Mouse (Mus musculus) midbrain, embryonic 15.5 days (tissue): Measurements from ENCODE around the gene 4931428F04Rik. TPM values are rescaled to one million over a fixed set of nuclear protein-coding genes. Genes with fewer than 3 reads are reported as not detected.
A peak's percentile ranks its signal among the peaks of the same experiment; 100 is the strongest.

Experiments
- ATAC-seq: fragments of 200-750 bp; cut with Nextera tagmentation; replicated peaks from 2 replicates; pipeline ENCODE4 v1.8.0; 2017; ENCODE audit warnings: moderate TSS enrichment
- H3K27ac ChIP-seq: fragments of 300-500 bp; sonication (generic); 2 replicates; pipeline ENCODE4 v1.5.1; 2015; ENCODE audit warnings: mild to moderate bottlenecking, inconsistent platforms
- H3K27me3 ChIP-seq: fragments of 300-500 bp; sonication (generic); replicated peaks from 2 replicates; pipeline ENCODE4 v1.6.1; 2015; ENCODE audit warnings: inconsistent platforms
- H3K36me3 ChIP-seq: fragments of 300-500 bp; sonication (generic); replicated peaks from 2 replicates; pipeline ENCODE4 v1.6.1; 2015; ENCODE audit warnings: inconsistent platforms
- H3K4me1 ChIP-seq: fragments of 300-500 bp; sonication (generic); 2 replicates; pipeline ENCODE4 v1.6.1; 2015; ENCODE audit warnings: inconsistent platforms
- H3K4me2 ChIP-seq: fragments of 300-500 bp; sonication (generic); 2 replicates; pipeline ENCODE4 v1.6.1; 2015; ENCODE audit warnings: inconsistent platforms, mild to moderate bottlenecking, moderate library complexity
- H3K4me3 ChIP-seq: fragments of 300-500 bp; sonication (generic); 2 replicates; pipeline ENCODE4 v1.5.1; 2015; ENCODE audit warnings: mild to moderate bottlenecking, inconsistent platforms
- H3K9ac ChIP-seq: fragments of 300-500 bp; sonication (generic); 2 replicates; pipeline ENCODE4 v1.6.1; 2015; ENCODE audit warnings: mild to moderate bottlenecking, inconsistent platforms
- H3K9me3 ChIP-seq: fragments of 300-500 bp; sonication (generic); 2 replicates; pipeline ENCODE4 v1.6.1; 2016; ENCODE audit warnings: inconsistent platforms
- WGBS: fragments of 180-500 bp; shearing (Covaris S2); methylation state at CpG from one replicate; pipeline ENCODE4 v1.1.7; 2015; ENCODE audit warnings: mixed read lengths; 5-methylcytosine and 5-hydroxymethylcytosine counted together
- polyA plus RNA-seq: library from polyadenylated mRNA; unstranded; fragments of >200 nt; fragmentation: Nextera tagmentation; extraction: Ambion mirVana; gene quantifications from 2 replicates; pipeline ENCODE4 v1.2.1, GENCODE M21; 2015

4931428F04Rik gene
- polyA plus RNA-seq, 1 experiment from 2014 or later = 173 TPM

DNA sequence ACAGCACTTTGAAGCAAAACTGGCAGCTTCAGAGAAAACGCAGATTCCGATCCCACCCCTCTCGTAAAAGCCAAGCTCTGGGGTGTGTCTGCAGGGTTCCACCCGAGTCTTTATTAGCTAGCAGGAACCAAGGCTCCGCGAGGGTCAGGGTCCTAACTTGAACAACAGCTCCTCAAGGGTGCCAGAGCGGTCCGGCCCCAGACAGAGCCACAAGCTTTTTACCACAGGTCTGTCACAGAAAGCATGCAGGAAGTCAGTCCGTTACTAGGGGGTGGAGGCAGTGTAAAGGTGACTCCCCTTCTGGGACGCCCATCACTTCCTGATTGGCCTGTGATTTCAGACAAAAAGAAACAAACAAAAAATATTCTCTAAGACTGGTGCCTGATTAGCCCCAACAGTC is 24.5 kb downstream of the 4931428F04Rik start:
- Histone ChIP-seq H3K27me3 (peaks cover 83% of the 10 kb centered on the region), H3K4me1 (peaks cover 33% of the 10 kb centered on the region), H3K36me3 (no peaks in the 10 kb centered on the region), H3K4me2 (peak overlapping the region; percentile 77), H3K27ac (no peak overlapping the region), H3K9ac (no peak overlapping the region), H3K4me3 (peak overlapping the region; percentile 48), H3K9me3 (no peaks in the 10 kb centered on the region)
- no peak for ATAC-seq
- WGBS = 14% methylated on average over 10 of the region's 10 CpGs

DNA sequence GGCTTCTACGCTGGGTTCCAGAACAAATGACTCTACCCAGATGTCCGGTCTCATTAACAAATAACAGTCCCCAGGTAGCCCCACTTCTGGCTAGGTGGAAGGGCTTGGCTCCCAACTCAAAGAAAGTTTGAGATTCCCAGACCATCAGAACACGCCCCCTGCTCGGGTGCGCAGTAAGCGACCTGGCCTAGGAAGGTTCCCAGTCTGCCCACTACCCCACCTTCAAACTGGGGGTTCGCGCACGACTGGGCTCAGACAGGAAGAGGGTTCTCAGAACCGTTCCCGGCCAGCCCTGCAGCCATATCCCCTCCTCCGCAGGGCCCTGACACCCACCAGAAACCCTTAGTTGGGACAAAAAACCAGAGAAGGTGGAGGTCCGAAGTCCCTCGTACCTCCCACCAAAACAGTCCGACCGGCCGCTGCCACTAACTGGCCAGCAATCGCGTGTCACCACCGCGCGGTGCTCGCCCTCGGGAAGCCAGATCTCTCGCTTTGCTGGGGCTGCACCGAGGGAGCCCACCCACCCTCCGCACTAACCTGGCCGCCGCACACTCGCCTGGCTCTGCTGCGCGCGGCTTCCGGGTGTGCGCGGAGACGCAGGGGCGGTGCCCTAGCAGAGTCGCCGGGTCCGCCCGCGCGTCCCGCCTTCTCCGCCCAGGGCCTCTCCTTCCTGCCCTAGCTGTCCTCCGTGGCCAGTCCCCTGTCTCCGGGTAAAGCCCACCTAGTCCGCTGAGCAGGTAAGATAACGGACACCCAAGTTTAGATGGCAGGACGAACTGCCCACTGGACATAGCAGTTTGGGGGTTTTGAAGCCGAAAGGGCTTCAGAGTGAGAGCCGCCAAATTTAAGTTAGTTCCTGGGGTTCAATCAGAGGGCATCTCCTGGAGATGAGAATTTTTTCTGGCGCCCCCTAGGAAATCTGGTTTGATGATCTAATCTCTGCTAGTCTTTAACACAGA is 25.4 kb downstream of the 4931428F04Rik start, which contains the start of the genes Tradd and Fbxl8:
Gene Tradd, minus strand, starts transcription at position 586 of the 959 bp plus-strand sequence.
Gene Fbxl8, plus strand, starts transcription at position 625 of the 959 bp plus-strand sequence.
- Histone ChIP-seq H3K36me3 (no peaks in the 10 kb centered on the region), H3K9me3 (no peaks in the 10 kb centered on the region), H3K27ac (no peak within 1 kb of the TSS), H3K27me3 (peaks cover 82% of the 10 kb centered on the region), H3K4me1 (peaks cover 32% of the 10 kb centered on the region), H3K4me3 (peak within 1 kb of the TSS; percentile 48), H3K4me2 (peak within 1 kb of the TSS; percentile 77), H3K9ac (peak within 1 kb of the TSS; percentile 41)
- no peak for ATAC-seq
- WGBS = under 1% methylated on average over 54 of the region's 54 CpGs

DNA sequence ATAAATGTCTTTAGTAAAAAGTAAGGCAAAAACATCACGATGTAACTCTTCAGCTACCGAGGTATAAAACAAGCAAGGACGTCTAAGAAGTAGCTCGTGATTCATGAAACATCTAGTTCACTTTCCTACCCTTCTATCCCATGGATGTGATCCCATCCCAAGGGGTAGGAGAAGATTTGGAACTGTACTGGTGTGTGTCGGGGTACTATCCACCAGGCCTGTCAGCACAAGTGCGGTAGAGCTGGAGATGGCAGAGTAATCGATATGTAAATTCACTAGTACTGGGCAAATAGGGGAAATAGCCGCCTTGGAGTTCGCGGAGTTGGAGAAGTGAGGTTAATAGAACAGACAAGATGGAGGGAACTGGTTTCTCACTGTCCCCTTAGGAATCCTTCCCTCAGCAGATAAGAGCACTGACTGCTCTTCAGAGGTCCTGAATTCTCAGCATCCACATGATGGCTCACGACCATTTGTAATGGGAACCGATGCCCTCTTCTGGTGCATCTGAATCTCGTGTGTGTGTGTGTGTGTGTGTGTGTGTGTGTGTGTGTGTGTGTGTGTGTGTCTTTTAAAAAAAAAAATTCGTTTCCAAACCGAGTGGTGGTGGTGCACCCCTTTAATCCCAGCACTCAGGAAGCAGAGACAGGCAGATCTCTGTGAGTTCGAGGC is 26.3 kb downstream of the 4931428F04Rik start:
- H3K4me2 ChIP-seq = no peak overlapping the region; the same call in 1 of the 2 replicates
- H3K4me3 ChIP-seq = no peak overlapping the region
- peaks cover 87% of the 10 kb centered on the region for H3K27me3 ChIP-seq
- H3K9me3 ChIP-seq = no peaks in the 10 kb centered on the region
- no peaks in the 10 kb centered on the region for H3K36me3 ChIP-seq
- H3K9ac ChIP-seq = no peak overlapping the region
- WGBS = 40% methylated on average over 16 of the region's 16 CpGs
- H3K4me1 ChIP-seq = peaks cover 32% of the 10 kb centered on the region
- no peak for ATAC-seq
- H3K27ac ChIP-seq = no peak overlapping the region

DNA sequence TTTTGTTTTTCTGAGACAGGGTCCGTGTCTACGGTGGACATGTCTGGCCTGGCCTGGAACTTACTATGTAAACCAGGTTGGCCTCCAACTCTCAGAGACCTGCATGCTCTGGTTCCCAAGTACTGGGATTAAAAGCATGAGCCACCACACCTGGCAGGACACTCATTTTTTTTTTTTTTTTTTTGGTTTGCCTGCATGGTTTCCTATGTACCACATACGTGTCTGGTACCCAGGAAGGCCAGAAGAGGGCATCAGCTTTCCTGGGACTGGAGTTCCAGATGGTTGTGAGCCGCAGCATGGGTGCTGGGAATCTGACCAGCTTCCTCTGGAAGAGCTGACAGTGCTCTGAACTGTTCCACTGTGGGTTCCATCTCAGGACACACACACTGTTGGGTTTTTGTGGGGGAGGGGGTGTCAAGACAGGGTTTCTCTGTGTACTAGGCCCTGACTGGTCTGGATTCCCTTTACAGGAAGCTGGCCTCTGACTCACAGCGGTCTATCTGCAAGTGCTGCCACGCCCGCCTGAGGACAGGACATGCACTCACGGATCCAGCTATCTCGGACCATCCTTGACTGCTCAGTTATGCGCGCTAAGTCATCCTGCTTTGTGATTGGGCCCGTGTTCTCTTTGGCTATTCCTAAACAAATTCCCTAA is 28.2 kb downstream of the 4931428F04Rik start:
- Histone ChIP-seq H3K9me3 (no peaks in the 10 kb centered on the region), H3K4me1 (peaks cover 26% of the 10 kb centered on the region), H3K27me3 (peaks cover 82% of the 10 kb centered on the region), H3K4me2 (no peak overlapping the region), H3K36me3 (no peaks in the 10 kb centered on the region), H3K9ac (no peak overlapping the region), H3K4me3 (no peak overlapping the region), H3K27ac (no peak overlapping the region)
- ATAC-seq = no peak
- 89% methylated on average over 12 of the region's 12 CpGs for WGBS

DNA sequence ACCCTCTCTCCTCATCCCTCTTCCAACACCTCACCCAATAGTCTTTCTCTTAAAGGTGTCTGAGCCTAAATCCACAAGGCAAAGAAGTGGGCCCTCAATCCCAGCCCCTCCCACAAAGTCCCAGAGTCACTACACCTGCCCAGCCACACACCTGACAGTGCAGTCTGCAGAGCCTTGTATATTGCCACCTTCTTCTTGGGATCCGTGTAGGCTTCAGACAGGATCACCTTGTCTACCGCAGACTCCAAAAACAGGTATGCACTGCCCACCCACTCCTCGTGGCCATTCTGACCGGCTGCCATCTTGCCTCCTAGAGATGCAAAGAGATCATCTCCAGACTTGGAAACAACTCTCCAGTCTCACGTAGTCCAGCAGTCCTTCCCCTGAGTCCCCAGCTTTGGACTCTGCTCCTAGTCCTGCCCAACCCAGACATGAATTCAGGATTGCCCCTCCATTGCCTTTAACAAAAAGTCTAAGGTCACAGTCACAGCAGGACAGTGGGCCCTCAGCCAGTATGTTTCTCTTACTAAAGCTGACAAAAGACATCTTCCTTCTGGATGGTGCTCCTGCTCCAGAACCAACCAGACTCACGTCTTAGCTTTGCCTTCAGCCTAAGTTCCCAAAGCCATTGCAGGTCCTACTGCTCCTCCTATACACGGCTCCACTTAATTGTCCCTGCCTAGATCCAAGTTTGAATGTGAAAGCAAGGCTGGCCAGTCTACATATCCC is 29.1 kb downstream of the 4931428F04Rik start:
- Histone ChIP-seq H3K27ac (no peak overlapping the region), H3K36me3 (no peaks in the 10 kb centered on the region), H3K4me2 (no peak overlapping the region), H3K9me3 (no peaks in the 10 kb centered on the region), H3K27me3 (peaks cover 80% of the 10 kb centered on the region), H3K4me1 (peaks cover 26% of the 10 kb centered on the region), H3K4me3 (no peak overlapping the region), H3K9ac (no peak overlapping the region)
- 65% methylated on average over 7 of the region's 7 CpGs for WGBS
- no peak for ATAC-seq

DNA sequence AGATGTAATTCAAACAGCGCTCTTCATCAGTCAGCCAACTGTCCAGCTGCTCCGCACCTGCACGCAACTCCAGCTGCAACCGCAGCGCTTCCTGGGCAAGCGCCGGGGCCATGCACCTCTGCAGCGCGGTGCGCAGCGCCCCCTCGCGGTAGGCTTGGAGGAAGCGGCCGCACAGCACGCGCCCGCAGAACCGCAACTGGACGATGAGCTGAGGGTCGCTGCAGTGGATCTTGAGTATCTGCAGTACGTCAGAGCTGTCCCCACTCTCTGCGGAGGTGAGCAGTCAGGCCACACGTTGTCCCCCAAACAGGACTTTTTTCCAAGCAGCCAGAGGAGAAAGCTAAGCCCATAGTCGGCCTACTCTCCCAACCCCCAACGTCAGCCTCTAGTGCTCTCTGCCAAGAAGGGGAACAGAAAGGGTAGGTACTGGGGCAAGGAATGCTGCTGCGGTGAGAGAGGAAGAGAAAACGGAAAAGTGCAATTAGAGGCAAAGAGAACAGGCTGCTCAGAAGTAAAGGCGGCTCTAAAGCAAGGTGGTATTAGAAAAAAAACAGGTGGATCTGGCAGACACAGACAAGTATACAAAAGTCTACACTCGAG is 29.8 kb downstream of the 4931428F04Rik start:
- 3% methylated on average over 30 of the region's 30 CpGs for WGBS

DNA sequence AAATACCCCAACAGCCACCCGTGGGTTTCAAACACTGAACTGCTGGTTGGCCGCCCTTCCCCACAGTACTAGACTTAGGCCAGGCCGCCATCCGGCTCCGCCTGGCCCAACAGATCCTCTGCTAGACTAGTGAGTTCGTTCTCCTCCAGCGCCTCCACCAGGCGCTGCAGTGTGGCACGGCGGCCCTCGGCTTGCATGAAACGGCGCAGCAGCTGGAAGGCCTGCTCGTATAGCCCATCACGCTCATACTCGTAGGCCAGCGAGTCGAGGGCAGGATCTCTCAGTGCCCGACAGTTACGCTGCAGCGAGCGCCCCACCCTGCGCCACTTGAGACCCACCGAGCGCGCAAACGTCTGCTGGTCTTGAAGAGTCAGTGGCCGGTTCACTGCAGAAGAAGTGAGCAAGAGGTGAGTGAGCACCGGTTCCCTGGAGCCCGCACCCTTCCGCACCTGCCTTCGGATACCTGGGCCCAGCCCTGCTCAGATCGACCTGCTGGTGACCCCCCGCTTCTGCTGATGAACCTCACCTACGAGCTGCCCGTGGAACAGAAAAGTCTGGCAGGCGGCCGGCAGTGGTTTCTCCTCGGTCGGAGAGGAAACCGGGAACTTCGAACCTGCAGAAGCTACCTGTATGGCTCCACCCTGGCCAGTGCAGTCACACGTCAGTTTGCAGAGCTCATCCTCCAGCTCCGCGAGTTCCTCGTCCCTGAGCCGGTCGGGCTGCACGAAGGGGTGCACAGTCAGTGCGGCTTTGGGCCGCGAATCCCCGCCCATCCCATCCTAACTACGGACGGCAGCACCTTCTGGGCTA is 30.5 kb downstream of the 4931428F04Rik start:
- Histone ChIP-seq H3K9ac (peak overlapping the region; percentile 3; the same call in 1 of the 2 replicates), H3K9me3 (no peaks in the 10 kb centered on the region), H3K4me3 (peak overlapping the region; percentile 35), H3K36me3 (no peaks in the 10 kb centered on the region), H3K4me2 (peak overlapping the region; percentile 61), H3K4me1 (peaks cover 28% of the 10 kb centered on the region), H3K27ac (no peak overlapping the region), H3K27me3 (peaks cover 75% of the 10 kb centered on the region)
- peak; percentile 46 for ATAC-seq
- 3% methylated on average over 55 of the region's 55 CpGs for WGBS

More for the DNA sequence above, 29.8 kb downstream of the 4931428F04Rik start:
- ATAC-seq = peak; percentile 59
- H3K36me3 ChIP-seq = no peaks in the 10 kb centered on the region
- no peak overlapping the region for H3K27ac ChIP-seq
- no peaks in the 10 kb centered on the region for H3K9me3 ChIP-seq
- peaks cover 77% of the 10 kb centered on the region for H3K27me3 ChIP-seq
- H3K9ac ChIP-seq = peak overlapping the region; percentile 3; the same call in 1 of the 2 replicates
- peak overlapping the region; percentile 61 for H3K4me2 ChIP-seq
- peaks cover 27% of the 10 kb centered on the region for H3K4me1 ChIP-seq
- H3K4me3 ChIP-seq = peak overlapping the region; percentile 35

DNA sequence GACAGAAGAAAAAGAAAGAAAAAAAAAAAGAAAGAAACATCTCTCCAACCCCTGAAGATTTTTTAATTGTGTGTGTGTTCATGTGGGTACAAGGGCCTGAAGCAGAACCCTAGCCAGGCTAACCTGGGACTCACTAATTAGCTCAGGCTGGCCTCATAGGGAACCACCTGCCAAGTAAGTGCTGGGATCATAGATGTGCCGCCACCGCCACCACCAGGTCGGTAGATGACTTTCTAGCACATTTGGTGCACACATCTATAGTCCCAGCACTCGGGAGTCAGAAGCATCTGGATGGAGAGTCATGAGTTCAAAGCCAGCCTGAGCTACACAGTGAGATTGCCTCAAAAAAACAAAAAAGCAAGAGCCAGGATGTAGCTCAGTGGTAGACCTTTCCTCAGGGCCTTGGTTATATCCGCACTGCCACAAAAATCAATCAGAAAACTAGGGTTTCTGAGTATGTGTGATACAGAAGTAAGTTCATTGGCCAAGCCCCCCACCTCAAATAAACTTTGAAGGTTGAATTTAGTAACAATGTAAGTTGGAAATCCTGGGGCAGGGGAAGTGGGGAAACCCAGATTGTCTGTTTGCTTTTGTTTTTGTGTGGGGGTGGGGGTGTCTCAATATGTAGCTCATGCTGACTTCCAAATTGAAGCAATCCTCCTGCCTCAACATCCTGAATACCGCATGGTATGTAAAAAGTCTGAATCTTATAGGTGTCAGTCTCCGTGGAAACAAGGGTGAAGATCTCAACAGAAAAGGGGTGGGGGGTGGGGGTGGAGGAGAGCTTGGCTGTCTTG is 32.1 kb downstream of the 4931428F04Rik start:
- Histone ChIP-seq H3K4me2 (no peak overlapping the region), H3K9ac (no peak overlapping the region), H3K27me3 (peaks cover 61% of the 10 kb centered on the region), H3K36me3 (no peaks in the 10 kb centered on the region), H3K4me1 (peaks cover 32% of the 10 kb centered on the region), H3K4me3 (no peak overlapping the region), H3K9me3 (no peaks in the 10 kb centered on the region), H3K27ac (no peak overlapping the region)
- 71% methylated on average over 7 of the region's 7 CpGs for WGBS
- ATAC-seq = no peak

DNA sequence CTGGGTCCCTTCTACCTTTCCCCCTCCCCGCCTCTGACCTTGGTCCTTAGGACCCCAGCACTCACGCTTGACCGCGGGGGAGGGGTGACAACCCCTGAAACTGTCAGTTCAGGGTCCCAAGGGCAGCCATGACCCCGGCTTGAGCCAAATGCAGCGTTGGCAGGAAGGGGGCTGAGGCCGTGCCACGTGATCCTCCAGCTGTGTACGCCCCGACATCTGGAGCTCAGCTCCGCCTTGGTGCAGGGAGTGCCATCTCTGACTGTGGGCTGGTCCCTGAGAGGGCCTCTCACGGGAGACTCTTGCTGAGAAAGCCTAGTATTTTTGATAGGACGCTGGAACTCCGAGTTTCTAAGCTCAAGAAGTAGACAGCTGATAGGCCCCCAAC is 34.7 kb downstream of the 4931428F04Rik start, which contains the start of gene B3gnt9:
Gene B3gnt9, minus strand, starts transcription at position 188 of the 385 bp plus-strand sequence.
- H3K27ac ChIP-seq = peak within 1 kb of the TSS; percentile 53; the same call in 1 of the 2 replicates

More for the DNA sequence above, 34.7 kb downstream of the 4931428F04Rik start, which contains the start of gene B3gnt9:
- H3K9me3 ChIP-seq = no peaks in the 10 kb centered on the region
- H3K4me2 ChIP-seq = peak within 1 kb of the TSS; percentile 90
- peak within 1 kb of the TSS; percentile 53 for H3K4me3 ChIP-seq
- WGBS = 3% methylated on average over 14 of the region's 14 CpGs
- peaks cover 16% of the 10 kb centered on the region for H3K36me3 ChIP-seq
- peaks cover 39% of the 10 kb centered on the region for H3K27me3 ChIP-seq
- peaks cover 30% of the 10 kb centered on the region for H3K4me1 ChIP-seq
- H3K9ac ChIP-seq = peak within 1 kb of the TSS; percentile 53
- peak; percentile 24 for ATAC-seq
